Mouse (Mus musculus): Measurements from ENCODE around the gene Pgm2l1.

- TF ChIP-seq CTCF (IDR thresholded peaks at IDR 0.05; ENCODE audit: control insufficient read depth, insufficient read depth, insufficient read length) (no peak), MAX (IDR thresholded peaks at IDR 0.05) (no peak), MYOD1 (IDR thresholded peaks at IDR 0.05; ENCODE audit: control insufficient read depth, insufficient read length, low read depth) (no peak), USF1 (IDR thresholded peaks at IDR 0.05; ENCODE audit: low read depth) (no peak)
These were observed 78.7 kb downstream of the Pgm2l1 start for GRCm38 (mm10) chr7:100305894-100306293.
